Mouse (Mus musculus): Measurements from ENCODE around the gene Traip.

The Traip gene

DNA sequence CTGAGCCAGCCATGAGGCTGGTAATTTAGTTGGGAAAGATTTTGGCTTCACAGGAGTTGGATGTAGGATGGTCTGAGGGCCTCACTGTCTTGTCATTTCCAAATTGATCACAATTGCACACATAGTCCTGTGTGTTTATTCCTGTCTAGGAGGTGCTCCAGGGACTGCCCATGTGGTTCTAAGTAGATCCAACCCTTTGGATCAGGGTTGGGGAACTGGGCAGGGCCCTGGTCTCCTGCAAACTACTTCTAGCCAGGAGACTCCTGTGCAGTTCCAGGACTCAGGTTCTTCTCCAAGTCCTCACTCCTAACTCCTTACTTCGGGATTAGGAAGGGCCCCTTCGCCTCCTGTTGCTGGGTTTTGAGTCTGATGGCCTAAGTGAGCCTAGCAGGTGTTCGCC lies 14.6 kb upstream of the Traip start, which contains the start of gene Camkv:
Gene Camkv, plus strand, starts transcription at position 301 of the 400 bp plus-strand sequence.
- DNase-seq, result no peak

DNA sequence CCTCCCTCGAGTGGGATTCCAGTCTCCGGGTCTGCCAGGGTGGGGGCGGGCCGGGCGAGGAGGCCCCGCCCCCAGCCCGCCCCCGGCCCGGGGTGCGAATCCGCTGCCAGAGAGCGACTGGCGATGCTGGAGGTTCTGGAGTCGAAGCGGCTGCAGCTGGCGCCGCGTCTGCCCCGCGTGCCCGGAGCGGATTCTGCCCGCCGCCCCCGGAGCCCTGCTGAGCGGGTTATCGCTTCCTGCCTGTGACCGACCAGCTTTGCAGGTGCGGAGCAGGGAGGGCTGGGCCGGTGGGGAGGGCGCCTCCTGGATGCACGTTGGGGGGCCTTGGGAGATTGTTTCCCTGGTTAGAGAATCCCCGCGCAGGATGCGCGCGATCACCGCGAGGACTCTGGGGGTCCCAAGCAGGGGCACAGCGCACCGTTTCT lies 14.1 kb upstream of the Traip start:
- DNase-seq, result peak; percentile 70

DNA sequence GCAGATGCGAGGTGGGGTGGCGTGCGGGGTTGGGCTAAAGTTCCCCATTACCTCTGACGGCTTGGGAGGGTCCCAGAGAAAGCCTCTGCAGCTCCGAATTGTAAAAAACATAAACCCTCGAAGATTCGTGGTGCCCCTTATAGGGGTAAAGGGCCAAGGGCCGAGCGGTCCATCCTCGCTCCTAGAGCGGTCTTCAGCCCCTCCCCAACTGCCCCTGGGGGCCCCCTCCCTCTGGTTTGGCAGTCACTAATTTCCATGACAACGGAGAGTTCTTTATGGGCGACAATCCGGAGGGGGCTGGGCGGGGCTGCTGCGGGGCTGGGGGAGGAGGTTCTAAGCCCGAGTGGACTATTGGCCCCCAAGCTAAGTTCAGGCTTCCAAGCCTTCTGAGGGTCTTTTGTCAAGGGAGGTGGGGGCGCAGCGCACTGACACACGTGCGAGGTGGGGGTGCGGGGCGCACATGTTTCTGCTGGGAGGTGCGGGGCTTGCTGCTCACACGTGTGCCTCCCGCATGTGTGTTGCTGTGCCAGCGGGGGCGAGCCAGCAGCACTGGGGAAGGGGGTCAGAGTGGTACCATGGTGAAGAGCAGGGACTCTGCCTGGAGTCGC lies 13.6 kb upstream of the Traip start:
- peak; percentile 51 for DNase-seq

DNA sequence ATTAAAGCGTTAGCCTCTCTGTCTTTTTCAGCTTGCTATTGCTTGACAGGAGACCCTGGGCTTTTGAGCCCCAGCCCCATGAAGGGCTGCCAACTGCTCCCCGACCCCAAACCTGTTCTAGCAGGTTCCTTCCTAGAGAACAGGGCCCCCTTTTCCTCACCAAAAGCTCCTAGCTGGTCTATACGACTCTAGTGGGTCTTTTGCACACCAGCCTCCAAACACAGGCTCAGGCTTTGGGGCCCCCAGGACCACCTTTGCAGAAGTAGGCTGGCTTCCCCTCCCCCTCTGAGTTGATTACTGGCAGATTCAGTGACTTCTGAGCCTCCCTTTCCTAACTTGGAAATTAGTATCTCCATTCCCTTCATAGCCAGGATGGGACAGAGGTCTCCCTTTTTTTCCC lies 13.1 kb upstream of the Traip start:
- peak; percentile 5 for DNase-seq

DNA sequence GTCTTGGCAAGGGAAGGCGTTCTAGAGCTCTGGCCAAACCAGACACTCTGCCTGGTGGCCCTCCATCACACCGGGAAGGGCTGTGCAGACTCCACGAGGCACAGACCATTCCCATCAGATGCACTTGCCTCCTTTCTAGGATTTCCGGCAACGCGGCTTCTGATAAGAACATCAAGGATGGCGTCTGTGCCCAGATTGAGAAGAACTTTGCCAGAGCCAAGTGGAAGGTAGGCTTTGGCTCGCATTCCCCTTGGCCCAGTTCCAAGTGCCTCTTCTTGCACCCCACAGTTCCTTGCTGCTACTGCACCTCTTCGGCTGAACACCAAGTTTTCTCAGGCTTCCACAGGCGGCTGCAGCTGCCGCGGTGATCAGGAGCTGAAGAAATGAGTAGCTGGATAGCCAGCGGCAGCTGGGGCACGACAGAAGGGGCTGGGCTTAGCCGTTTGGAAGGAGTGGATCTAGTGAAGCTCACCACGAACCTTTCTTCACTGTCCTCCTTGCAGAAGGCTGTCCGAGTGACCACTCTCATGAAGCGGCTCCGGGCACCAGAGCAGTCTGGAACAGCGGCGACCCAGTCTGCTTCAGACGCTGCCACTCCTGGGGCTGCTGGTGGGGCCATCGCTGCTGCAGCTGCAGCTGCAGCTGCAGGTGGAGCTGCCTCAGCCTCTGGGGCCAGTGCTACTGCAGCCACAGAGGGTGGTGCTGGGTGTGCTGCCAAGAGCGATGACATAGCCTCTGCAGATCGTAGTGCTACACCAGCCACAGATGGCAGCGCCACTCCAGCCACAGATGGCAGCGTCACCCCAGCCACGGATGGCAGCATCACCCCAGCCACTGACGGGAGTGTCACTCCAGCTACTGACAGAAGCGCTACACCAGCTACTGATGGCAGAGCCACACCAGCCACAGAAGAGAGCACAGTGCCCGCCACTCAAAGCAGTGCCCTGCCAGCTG lies 2.4 kb upstream of the Traip start:
- DNase-seq, result no peak

DNA sequence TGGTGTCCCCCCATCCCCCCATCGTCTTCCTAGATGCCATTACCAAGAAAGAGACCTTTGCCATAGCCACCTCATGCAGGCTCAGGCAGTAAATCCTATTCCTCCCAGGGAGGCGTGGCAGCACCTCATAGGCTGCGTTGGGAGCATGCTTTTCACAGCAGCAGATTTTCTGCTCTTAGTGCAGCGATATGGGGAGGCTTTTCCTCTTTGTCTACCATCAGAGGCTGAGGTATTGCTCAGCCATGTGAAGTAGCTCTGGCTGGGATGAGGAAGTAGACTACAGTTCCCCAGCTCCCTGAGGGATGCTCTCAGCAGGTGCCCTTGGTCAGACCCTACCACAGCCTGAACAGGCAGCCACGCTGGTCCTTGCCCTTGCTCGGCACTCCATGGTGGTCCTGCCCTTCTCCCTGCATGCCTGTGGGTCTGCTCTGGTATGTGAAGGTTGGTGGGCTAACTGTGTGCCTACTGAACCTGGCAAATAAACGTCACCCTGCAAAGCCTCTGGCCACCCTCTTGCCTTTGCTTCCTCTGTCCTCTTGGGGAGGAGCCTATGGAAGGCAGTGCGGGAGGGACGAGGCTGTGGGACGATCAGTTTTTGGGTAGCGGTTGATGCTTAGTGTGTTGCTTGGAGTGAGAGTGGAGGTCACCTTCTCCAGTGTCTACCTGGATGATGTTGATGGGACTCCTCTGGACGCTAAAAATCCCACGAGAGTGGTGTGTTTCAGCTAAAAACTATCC lies 583 bp upstream of the Traip start:
- no peak for DNase-seq

DNA sequence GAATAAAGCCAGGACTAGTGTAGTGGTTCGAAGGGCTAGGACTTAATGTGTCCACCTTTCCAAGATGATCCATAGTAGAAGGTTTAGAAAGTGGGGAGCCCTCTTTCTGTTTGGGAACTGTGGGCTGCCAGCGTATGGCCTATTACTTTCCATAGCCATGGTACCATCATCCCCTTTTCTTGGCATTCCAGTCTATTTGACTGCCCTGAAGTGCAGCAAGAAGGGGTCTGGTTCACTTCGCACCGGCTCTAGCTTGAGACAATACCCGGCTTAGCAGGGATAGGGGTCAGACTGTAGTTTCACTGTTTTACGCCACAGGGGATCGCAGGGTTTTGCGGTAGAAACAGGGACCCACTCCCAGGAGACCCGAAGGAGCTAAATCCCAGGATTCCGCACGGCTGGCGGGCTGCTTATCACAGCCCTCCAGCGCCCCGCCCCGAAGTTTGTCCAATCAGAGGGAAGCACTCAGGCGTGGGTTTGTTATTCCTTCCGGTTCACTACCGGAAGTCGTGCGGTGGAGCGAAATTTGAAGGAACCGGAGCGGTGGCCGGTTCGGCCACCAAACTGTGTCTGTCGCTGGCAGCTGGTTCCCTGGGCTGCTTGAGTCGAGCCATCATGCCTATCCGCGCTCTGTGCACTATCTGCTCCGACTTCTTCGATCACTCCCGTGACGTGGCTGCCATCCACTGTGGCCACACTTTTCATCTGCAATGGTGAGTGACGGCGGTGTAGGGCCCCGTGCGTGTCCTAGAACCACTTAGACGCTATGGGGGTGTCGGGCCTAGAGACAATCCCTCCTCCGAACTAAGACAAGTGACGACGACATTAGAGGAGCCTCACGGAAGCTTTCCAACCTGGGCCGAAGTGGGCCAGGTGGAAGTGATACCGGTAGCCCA lies 772 bp downstream of the Traip start:
- peak; percentile 97 for DNase-seq

DNA sequence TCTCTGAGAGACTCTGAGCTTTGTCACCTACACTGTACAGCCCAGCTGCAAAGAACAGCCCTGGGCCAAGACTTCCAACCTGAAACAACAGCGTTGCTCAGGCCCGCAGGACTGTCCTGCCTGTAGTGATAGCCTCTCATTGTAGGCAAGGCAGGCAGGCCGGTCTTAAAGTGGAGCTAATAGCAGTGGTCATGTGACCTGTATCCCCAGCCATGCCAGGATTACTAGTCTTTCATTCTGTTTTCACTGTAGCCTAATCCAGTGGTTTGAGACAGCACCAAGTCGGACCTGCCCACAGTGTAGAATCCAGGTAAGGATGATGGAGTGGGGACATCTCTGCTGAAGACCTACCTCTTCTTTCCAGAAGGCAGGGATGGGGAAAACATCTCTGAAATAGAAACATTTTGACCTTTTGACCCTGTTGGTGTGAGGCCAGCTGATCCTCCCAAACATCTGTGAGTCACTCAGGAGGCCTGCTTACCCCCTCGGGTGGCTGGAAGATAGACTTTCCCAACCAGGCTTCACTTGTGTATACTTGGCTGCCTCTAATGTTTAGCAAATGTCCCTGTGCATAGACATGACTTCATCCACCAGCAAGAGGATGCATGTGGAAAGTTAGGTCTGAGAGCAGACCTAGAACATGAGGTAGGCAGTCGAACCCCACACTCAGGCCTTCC lies 5.8 kb downstream of the Traip start:
- no peak for DNase-seq

DNA sequence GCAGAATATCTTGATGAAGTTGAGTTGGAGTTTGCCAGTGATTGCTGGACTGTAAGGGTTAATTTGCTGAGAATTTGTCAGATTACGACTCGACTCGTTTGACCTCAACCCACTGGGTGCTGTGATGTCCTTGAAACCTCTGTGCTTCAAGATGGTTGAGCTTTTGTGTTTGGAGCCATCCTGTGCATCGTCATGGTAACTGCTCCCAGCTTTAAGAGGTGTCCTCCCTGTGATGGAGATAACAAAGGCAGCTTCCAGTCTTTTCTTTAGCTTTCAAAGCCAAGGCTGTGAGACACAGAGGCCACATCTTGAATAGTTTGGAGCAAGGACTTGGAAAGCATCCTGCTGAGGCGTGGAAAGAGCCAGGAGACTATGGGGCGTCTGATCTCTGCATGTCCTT lies 7.2 kb downstream of the Traip start:
- no peak for DNase-seq

DNA sequence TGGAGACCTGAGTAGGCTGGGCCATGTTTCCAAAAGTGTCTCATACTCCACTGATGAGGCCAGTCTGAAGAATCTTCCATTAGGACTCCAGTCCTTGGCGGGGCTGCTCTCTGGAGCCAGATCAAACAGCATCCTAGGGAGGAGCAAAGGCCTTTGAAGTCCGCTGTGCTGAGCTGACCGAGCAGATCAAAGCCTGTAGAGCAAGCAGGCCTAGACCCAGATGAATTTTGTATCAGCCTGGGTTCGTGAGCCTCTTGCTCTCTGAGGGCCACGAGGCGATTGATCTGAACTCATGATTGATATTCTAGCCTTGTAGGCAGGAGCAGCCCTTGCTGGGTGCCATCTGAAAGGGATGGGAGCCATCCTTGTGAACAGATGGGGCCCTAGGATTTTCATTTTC lies 10.0 kb downstream of the Traip start:
- no peak for DNase-seq

DNA sequence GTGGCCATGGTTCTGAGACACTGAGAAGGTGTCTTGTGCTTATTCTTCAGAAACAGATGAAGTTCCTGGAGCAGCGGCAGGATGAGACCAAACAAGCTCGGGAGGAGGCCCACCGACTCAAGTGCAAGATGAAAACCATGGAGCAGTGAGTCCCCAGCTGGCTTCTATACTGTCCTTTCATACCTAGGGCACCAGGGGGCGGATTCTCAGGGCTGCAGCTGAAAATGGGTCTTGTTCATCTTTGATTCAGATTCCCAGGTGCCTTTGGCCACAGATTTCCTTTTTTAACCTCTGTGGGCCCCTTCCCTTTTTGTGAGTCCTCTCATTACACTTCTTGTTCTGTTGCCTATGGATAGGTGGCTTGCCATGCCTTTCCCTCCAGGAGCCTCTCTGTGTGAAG lies 11.0 kb downstream of the Traip start:
- DNase-seq, result no peak

DNA sequence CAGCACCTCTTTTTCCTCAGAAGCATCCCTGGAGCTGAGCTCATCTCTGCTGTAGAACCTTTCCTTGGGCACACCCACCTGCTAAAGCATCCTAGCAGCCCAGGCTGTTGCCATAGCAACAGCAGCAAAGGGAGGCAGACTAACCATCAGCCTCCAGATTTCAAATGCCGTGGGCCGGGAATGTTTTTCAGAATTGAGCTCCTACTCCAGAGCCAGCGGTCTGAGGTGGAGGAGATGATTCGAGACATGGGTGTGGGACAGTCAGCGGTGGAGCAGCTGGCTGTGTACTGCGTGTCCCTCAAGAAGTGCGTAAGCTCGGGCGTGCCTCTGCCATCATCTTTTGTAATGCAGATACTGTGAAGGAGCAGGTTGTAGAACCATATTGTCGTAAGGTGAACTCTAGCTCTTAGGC lies 11.4 kb downstream of the Traip start:
- DNase-seq, result no peak

DNA sequence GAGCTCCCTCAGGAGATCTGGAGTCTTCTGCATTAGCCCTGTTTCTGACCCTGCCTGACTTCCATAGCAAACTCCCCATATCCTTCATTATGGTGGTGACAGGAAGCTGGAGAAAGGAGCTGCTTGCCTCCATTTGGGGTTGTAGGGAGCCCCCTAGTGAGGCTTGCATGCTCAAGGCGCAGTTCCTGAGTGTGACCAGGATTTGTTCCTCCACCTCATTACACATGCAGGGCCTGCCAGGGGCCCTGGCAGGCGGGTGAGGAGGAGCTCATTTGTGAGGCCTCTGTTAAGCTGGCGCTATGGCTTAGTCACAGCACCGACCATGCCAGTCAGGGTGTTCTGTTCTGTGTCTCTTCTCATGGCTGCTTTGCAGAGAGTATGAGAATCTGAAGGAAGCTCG lies 11.9 kb downstream of the Traip start:
- peak; percentile 45 for DNase-seq

DNA sequence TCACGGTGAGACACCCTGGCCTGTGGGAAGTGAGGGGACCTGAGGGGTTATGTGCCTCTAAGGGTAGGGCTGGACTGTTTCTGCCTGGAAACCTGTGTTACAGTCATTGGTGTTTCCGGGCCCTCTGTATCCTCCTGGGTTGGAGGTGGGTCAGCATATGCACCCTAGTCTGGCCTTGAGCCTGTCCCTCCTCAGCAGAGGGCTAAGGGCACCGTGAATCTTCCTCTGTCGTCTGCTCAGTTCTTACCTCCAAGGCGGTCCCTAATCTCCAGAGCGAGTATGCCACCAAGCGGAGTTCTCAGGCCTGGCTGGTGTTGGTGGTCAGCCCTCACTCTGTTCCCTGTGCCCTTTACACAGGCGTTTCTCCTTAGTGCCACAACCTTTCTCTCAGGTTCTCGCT lies 13.0 kb downstream of the Traip start:
- DNase-seq, result no peak

DNA sequence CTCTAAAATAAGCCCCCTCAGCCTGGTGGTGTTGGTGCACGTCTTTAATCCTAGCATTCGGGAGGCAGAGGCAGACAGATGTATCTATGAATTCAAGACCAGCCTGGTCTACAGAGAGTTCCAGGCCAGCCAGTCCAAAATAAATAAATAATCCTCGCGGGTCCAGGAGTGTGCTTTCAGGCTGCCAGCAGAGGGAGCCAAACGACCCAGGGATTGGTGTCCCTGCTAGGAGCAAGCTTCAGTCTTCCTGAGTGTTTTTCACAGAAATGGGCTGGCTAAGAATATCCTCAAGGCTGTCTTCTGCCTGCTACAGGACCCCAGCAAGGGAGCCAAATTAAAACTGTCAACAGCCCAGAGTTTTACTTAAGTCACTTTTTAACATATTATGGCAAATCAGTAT lies 13.8 kb downstream of the Traip start:
- peak; percentile 91 for DNase-seq

DNA sequence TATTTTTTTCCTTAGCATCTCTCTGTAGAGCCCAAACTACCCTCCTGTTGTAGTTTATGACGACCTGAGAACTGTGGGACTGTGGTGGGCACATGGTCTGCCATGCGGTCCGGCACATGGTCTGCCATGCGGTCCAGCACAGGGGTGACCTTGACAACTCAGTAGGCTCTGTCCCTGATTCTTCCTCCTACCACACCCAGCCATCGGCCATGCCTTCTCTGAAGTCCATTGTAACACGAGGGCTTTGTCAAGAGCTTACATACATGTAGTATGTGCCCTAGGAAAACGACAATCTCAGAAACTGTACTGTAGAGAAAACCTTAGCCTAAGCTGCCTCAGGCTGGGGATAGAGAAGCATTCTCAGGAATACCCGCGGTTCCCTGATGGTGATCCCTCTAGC lies 14.7 kb downstream of the Traip start:
- DNase-seq, result no peak

DNA sequence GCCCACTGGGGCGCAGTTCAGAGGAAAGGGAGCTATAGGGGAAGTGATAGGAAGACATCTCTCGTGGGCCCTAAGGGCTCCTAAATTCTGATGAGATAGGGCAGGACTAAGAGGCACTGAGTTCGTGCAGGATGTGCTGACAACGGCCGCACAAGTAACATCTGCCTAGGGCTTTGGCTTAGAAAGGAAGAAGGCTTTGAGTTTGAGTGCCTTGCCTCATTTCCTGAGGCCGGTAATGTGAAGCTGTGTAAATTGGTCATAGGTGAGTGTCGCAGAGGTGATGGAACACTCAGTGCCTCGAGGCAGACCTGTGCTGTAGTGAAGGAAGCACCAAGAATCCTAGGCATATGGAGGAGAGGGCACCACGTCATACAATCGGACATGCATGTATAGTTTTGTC lies 16.7 kb downstream of the Traip start:
- no peak for DNase-seq

DNA sequence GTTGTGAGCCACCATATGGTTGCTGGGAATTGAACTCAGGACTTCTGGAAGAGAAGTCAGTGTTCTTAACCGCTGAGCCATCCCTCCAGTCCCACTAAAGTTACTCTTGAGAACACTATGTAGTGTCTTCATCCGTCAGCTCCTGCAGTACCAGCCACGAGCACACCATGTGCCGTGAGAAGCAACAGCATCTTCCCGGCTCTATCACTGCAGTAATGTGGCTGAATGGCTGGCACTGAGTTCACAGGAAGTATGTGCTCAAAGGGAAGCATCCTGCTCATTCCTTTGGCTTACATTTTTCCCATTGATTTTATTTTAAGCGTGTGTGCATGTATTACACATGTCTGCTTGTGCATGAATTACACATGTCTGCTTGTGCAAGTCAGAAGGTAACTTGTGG lies 17.5 kb downstream of the Traip start:
- DNase-seq, result no peak

DNA sequence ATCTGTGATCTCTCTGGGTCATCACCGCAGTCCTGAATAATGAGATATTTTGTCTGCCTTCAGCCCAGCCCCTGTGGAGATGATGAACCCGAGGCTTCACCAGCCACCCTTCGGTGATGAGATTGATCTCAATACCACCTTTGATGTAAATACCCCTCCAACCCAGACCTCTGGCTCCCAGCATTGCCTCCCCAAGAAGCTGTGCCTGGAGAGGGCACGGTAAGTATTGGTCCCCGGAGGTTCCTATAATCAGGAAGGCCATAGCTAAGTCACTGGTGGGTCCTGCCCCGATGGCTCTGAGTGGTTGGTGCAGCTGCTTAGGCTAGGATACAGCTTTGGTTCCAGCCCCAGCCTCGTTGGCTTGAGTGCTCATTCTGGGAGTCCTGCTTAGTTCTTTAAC lies 18.6 kb downstream of the Traip start:
- DNase-seq, result no peak

DNA sequence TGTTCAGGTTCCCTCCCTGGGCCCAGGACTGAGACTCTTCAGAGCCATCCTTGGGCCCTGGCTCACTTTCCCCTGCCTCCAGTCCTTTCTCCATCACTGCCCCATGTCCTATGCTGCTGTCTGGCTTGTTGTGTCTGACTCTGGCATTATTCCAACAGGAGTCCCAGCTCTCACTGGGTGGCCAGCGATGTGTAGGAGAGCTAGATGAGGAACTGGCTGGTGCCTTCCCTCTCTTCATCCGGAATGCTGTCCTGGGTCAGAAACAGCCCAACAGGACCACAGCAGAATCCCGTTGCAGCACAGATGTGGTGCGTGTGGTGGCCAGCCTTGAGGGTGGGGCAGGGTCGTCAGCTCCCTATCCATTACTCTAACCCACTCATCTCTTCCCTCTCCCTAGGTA lies 20.4 kb downstream of the Traip start:
- DNase-seq, result no peak

DNA sequence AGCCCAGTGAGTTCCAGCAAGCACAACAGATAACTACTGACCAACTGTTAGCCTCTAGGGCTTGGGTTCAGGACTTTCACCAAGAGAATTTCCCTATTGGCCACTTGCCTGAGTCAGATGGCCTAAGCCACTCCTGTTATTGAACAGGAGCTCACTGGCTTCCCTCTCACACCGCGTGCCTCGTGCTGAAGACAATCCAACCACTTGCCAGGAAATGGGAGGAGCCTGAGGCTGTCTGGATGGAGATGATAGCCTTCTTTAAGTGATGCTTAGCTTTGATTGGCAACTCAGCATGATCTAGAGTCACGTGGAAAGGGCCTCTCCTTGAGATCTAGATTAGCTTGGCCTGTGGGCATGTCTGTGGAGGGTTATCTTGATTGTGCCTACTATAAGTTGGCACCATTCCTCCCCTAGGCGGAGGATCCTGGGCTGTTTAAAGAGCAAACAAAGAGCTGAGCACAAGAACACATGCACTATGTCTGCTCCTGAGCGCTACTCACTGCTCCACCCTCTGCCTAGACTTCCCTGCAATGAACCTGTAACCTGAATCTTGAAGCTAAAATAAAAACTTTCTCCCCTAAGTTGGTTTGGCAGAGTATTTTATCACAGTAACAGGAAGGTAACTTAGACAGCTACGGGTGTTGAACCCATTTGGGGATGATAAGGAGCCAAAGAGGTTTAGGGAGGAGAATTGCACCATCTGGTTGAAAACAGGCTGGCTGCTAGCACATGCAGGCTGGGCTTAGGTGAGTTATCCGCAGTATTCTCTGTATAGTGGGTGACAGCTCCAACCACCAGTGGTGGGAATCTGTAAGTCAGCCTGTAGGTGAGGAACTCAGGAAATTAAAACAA lies 22.0 kb downstream of the Traip start:
- DNase-seq, result no peak
